Mouse (Mus musculus): Measurements from ENCODE around the gene Atpaf1.

GRCm38 (mm10) chr4:115748181-115748580 is 36.4 kb upstream of the Atpaf1 start:
- TF ChIP-seq CTCF (IDR thresholded peaks at IDR 0.05; ENCODE audit: borderline replicate concordance, extremely low read depth, insufficient read depth, insufficient read length) (no peak), POLR2A (IDR thresholded peaks at IDR 0.05; ENCODE audit: borderline replicate concordance, extremely low read depth, insufficient read depth, insufficient read length, poor library complexity, severe bottlenecking) (no peak)

Data from brain, embryonic 14.5 days (tissue).